Mouse (Mus musculus) embryo, embryonic 10 days (tissue): ENCODE results near the gene Olfr91.

Source experiments
- DNase-seq: peaks from one replicate; pipeline ENCODE4 v3.0.0-alpha.2; 2015; ENCODE audit warnings: low spot score

Olfr91 gene

DNA sequence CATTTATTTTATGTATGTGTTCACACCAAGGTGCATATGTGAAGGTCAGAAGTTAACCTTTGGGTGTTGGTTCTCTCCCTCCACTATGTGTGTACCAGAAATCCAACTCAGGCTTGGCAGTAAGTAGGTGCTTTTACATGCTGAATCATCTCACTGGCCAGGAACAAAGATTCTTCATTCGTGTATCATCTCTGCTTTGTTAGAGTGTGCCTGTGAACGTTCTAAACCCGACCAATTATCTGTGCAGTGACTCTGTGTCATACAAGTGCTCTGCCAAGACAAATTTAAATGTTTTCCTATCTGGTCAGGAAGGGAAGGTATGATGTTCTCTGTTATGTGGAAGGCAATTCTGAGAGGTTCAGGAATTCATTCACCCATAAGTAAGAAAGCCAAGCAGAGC, 36.6 kb downstream of the Olfr91 start:
- no peak for DNase-seq

- no peak for DNase-seq
Measured at GRCm38 (mm10) chr17:37056957-37057356, 41.1 kb downstream of the Olfr91 start.

GRCm38 (mm10) chr17:37051745-37052144, 46.3 kb downstream of the Olfr91 start:
- no peak for DNase-seq

- peak; percentile 36 for DNase-seq
Measured at GRCm38 (mm10) chr17:37050876-37051275, 47.2 kb downstream of the Olfr91 start.

DNA sequence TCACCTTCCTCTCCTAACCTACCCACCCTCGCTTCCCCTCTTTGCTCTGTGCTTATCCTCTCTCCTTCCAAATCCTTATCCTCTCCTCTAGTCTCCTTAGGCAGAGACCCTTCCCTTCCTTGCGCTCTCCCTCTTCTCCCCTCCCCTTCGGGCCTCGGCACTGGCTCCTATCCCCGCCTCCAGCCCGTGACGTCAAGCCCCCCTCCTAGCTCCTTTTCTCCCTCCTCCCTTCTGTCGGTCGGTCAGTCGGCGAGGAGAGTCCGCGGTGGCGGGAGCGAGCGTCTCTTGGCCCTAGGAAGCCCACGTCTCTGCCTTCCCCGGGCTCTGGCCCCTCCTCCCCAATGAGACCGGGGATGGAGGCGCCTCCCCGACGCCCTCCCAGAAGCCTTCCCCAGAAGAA, 47.7 kb downstream of the Olfr91 start:
- DNase-seq = peak; percentile 93

DNA sequence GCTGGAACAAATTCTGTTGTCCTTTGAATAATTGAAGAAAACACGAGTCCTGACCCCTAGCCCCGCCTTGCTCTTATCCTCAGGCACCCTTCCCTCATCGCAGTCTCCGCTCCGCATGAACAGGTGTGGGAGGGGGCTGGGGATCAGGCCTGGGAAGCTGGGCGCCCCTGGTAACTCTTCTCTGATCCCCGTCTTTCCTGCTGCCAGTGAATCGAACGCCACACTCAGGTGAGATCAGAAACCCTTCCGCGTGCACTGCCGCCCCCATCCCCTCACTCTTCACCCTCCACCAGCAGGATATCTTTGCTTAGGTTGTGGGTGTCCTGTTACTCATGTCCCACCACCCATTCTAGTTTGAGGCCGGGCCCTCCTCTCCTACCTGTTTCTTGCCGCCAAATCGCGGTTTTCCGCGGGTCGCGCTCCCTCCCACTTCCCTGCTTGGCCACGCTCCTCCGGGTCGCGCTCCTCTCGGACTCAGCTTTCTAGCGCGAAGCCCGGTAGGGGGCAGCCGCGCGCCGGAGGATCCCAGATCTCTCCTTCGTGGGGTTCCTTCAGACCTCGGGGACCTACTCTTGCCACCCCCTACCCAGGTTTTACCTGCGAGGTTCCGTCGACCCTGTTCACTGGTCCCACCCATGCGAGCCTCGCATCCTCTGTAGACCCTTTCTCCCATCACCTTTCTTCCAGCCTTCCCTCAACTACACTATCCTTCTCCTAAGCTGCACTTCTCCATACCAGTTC, 48.3 kb downstream of the Olfr91 start:
- DNase-seq = peak; percentile 62

GRCm38 (mm10) chr17:37048383-37048782, 49.7 kb downstream of the Olfr91 start:
- DNase-seq = no peak

GRCm38 (mm10) chr17:37047981-37048380, 50.1 kb downstream of the Olfr91 start:
- DNase-seq = peak; percentile 34

DNA sequence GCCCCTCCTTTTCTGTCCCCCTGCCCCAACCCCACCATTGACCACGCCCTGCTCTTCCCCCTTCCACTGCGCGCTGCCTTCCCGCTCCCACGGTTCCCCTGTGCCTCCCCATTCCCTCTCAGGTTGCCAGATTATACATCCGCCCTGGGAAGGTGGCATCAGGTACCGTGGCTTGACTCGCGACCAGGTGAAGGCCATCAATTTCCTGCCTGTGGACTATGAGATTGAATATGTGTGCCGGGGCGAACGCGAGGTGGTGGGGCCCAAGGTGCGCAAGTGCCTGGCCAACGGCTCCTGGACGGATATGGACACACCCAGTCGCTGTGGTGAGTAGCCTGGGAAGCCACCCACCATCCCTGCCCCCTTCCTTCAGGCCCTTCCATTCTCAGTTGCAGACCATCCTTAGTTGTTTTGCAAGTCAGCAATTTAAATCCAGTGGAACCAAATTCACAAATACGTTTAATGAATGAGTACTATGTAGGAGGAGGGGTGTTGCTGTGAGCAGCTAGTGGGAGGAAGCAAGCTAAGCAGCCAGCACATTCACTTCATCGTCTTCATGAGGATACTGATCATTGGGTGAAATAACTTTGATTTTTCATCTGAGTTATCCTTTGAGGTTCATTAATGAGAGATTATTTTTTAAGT, 50.6 kb downstream of the Olfr91 start:
- DNase-seq = no peak

GRCm38 (mm10) chr17:37046312-37047112, 51.6 kb downstream of the Olfr91 start:
- DNase-seq = peak; percentile 49

- peak; percentile 80 for DNase-seq
Measured at GRCm38 (mm10) chr17:37045611-37046311, 52.3 kb downstream of the Olfr91 start, which contains the start of gene Gabbr1. Gabbr1 (plus strand) TSS chr17:37045966.

DNA sequence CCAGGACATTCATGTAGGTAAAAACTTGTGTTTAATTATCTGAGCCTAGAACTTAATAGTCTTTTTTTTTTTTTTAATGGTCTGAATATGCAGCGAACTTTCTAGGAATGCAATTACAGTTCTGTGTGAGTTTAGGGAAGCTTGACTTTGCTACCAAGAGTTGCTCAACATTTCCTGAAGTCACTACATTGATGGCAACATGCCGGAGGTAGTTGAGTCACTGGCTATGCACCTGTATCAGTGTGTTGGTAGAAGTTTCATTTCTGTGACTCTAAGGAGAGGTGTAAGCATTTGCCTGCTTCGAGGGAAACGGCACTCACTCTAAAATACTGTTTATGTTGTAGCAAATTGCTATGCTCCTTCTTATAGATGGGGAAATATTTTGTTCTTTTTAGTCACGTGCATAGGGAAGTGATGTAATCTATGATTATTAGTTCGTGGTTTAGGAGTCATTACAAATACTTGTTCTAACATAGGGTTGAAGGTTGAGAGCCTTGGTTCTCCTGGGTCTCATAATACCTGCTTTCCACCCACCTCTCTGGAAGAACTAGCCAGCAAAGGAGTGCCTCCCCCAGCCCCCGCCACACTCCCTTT, 53.3 kb downstream of the Olfr91 start:
- DNase-seq = no peak
